Mouse (Mus musculus): Measurements from ENCODE around the gene 1700049E17Rik2. TPM values are rescaled to one million over a fixed set of nuclear protein-coding genes. Genes with fewer than 3 reads are reported as not detected.
"Not testable (repeated sequence)": the region's sequence is repeated elsewhere in the genome, so short reads cannot be mapped to it uniquely, and the experiment has no call there.

Gene 1700049E17Rik2
- polyA plus RNA-seq (2015; fragmentation: Nextera tagmentation; extraction: Ambion mirVana), result not detected in 2 replicates

DNA sequence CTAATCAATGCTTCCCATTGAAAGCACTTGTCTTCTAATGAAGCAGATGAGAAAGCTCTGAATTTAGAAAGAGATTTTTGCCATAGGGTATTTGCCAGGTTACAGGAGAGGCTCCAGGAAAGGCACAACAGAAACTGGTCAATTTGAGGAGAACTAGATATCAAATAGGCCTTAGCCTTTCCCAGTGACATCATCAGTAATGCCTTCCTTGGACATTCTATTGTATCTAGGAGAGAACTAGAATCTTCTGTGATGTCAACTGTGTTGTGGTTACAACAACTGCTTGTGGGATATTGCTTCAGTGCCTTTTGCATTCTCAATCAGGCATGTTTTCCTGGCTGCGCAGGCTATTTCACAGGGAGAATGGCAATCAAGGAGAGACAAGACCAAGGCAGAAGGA lies at the start of gene 1700049E17Rik2:
1700049E17Rik2 (plus strand) TSS at position 301 of the 400 bp plus-strand sequence.
- whole genome bisulfite sequencing, result no CpG with 5 or more reads among the region's 1 CpGs
- H3K4me1 ChIP-seq (replicated peaks); H3K9ac ChIP-seq; H3K27me3 ChIP-seq (replicated peaks); H3K27ac ChIP-seq; H3K36me3 ChIP-seq; ATAC-seq; H3K9me3 ChIP-seq; H3K4me3 ChIP-seq (replicated peaks); H3K4me2 ChIP-seq (replicated peaks): not testable (repeated sequence)

DNA sequence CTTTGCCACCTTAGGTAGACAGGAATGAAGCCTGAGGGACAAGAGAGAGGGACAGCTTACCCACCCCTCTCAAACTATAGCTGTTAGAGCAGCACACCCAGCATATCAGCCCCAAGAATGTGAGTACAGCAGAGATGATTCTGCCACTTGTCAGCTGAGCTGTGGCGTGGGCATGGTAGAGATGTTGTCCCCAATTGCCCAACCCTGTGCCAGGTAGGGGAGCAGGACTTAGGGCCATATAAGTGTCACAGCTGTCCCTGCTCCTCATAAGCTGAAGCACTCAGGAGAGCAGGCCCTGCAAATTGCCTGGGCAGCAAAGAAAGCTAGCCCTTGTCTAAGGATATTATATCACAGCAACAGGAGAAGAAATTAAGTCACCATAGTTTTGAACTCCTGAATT lies 48.3 kb upstream of the 1700049E17Rik2 start:
- not testable (repeated sequence) for H3K36me3 ChIP-seq; H3K4me2 ChIP-seq (replicated peaks); H3K4me1 ChIP-seq (replicated peaks); H3K9me3 ChIP-seq; H3K4me3 ChIP-seq (replicated peaks); H3K27me3 ChIP-seq (replicated peaks); H3K9ac ChIP-seq; ATAC-seq; H3K27ac ChIP-seq
- 88% methylated on average over 1 of the region's 1 CpGs for WGBS

DNA sequence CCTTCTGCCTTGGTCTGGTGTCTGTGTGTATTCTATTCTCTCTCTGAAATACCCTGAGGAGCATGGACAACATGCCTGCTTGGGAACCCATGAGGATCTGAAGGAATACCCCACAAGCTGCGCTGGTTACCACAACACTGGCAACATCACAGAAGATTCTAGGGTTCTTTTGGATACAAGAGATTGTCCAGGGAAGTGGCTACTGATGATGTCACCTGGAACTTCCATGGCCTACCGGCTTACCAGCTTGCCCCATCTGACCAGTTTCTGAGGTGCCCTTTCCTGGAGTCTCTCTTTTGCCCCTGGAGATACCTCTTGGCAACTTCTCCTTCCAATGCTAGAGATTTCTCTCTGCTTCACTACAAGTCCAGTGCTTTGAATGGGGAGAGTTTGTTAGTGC lies 17.5 kb upstream of the 1700049E17Rik2 start, which contains the start of gene Gm7970:
Gm7970 (minus strand) TSS at position 101 of the 400 bp plus-strand sequence.
- H3K4me1 ChIP-seq (replicated peaks); H3K27me3 ChIP-seq (replicated peaks); H3K36me3 ChIP-seq; H3K4me2 ChIP-seq (replicated peaks); H3K9me3 ChIP-seq; ATAC-seq; H3K9ac ChIP-seq; H3K4me3 ChIP-seq (replicated peaks); H3K27ac ChIP-seq: not testable (repeated sequence)
- no CpG with 5 or more reads among the region's 2 CpGs for WGBS

DNA sequence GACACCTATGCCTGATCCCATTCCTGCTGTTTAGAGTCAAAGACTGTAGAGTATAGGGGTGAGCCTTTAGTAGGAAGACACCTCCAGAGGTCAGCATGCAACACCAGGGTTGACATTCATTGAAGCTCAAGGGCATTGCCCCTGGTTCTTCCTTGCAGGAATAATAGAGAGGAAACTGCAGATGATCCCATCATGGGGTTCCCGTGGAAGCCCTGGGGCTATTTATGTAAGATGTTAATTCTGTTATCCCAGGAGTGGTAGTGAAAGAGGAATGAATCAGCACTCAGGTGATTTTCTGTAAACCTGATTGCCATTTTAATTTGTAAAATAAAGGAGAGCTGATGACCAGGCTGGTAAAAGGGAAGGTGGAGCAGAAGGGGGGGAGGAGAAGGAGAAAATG lies 13.3 kb downstream of the 1700049E17Rik2 start:
- not testable (repeated sequence) for H3K4me3 ChIP-seq (replicated peaks); ATAC-seq
- WGBS, result 74% methylated on average over 1 of the region's 1 CpGs

DNA sequence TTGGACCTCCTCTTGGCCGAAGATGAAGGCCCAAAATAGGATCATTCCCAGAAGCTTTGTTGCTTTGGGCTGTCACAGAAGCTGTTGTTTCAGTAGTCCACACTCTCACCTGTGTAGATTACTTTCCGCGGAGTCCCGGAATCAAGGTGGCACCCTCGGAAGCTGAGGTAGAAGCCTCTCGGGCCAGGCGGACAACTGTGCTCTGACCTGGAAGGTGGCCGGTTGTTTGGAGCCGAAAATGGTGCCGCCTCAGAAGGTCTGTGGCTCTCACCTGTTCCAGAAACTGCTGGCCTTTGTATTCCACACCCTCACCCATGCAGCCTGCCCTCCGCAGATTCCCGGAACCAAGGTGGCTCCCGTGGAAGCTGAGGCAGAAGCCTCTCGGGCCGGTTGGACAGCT lies 27.9 kb downstream of the 1700049E17Rik2 start:
- H3K4me3 ChIP-seq (replicated peaks); H3K4me1 ChIP-seq (replicated peaks): not testable (repeated sequence)
- 92% methylated on average over 15 of the region's 15 CpGs for WGBS

More for the DNA sequence above, 13.3 kb downstream of the 1700049E17Rik2 start:
- H3K4me1 ChIP-seq (replicated peaks); H3K36me3 ChIP-seq; H3K4me2 ChIP-seq (replicated peaks); H3K27ac ChIP-seq; H3K9ac ChIP-seq; H3K9me3 ChIP-seq; H3K27me3 ChIP-seq (replicated peaks): not testable (repeated sequence)

DNA sequence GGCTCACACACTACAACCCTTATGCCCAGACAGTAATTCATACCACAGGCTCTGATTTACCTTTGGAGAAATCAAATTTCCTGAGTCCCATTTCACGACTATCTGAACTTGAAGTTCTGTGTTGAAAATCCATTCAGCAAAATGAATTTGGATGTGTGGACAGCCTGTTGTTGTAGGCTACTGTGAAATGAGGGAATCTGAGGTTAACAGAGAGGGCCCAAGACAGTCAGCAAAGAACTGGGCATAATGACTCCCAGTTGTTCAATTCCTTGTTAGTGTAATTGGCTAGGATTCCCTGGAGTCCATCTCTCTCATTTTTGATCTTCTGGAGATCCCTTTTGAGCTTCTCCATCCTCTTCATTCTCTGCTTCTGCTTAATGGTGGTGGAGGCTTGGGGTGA lies 37.7 kb downstream of the 1700049E17Rik2 start:
- WGBS, result 85% methylated on average over 1 of the region's 1 CpGs
- not testable (repeated sequence) for ATAC-seq; H3K4me1 ChIP-seq (replicated peaks); H3K4me3 ChIP-seq (replicated peaks); H3K27me3 ChIP-seq (replicated peaks); H3K9me3 ChIP-seq; H3K36me3 ChIP-seq; H3K27ac ChIP-seq; H3K9ac ChIP-seq; H3K4me2 ChIP-seq (replicated peaks)

More for the DNA sequence above, 27.9 kb downstream of the 1700049E17Rik2 start:
- not testable (repeated sequence) for H3K9ac ChIP-seq; ATAC-seq; H3K27ac ChIP-seq; H3K27me3 ChIP-seq (replicated peaks); H3K36me3 ChIP-seq; H3K4me2 ChIP-seq (replicated peaks); H3K9me3 ChIP-seq

DNA sequence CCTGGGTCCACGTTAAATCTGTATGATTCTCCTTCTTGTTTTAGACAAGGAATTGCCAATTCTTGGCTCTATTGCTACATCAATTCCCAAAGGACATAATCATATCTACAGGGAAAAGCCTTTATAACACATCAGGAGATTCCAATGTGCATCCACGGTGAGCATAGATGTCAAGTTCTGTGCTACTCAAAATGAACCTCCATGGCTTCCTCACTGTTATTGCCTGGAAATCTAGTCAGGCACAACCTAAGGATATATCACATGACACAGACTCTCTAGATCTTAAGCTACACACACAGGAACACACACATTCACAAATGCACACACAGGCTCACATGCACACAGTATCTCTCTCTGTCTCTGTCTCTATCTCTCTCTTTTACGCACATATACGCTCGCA lies 49.5 kb downstream of the 1700049E17Rik2 start:
- H3K4me3 ChIP-seq (replicated peaks); H3K27me3 ChIP-seq (replicated peaks); H3K9me3 ChIP-seq; H3K9ac ChIP-seq; H3K36me3 ChIP-seq; H3K27ac ChIP-seq; ATAC-seq; H3K4me1 ChIP-seq (replicated peaks); H3K4me2 ChIP-seq (replicated peaks): not testable (repeated sequence)
- WGBS, result 99% methylated on average over 4 of the region's 5 CpGs

DNA sequence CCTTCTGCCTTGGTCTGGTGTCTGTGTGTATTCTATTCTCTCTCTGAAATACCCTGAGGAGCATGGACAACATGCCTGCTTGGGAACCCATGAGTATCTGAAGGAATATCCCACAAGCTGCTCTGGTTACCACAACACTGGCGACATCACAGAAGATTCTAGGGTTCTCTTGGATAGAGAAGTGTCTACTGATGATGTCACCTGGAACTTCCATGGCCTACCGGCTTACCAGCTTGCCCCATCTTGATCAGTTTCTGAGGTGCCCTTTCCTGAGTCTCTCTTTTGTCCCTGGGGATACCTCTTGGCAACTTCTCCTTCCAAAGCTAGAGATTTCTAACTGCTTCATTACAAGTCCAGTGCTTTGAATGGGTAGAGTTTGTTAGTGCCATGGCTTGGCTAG lies 51.5 kb downstream of the 1700049E17Rik2 start, which contains the start of gene Gm3072:
Gm3072 (minus strand) TSS at position 101 of the 400 bp plus-strand sequence.
- not testable (repeated sequence) for H3K4me3 ChIP-seq (replicated peaks); ATAC-seq; H3K4me2 ChIP-seq (replicated peaks); H3K9ac ChIP-seq; H3K36me3 ChIP-seq; H3K27me3 ChIP-seq (replicated peaks); H3K4me1 ChIP-seq (replicated peaks); H3K27ac ChIP-seq; H3K9me3 ChIP-seq
- WGBS, result 77% methylated on average over 1 of the region's 2 CpGs

DNA sequence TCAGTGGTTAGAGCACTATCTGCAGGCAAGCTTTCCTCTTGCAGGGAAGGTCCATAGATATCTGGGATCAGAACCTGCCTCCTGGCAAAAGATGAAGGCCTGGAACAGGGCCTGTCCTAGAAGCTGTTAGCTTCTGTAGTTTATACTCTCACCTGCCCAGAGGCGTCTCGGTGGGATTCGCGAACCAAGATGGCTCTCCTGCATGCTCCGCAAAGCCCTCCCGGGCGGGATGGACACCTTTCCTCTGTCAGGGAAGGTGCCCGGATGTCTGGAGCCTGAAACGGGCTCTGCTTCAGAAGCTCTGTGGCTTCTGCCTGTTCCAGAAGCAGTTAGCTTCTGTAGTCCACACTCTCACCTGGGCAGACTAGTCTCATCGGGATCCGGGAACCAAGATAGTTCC lies 57.1 kb downstream of the 1700049E17Rik2 start:
- not testable (repeated sequence) for H3K4me3 ChIP-seq (replicated peaks); H3K27me3 ChIP-seq (replicated peaks); H3K36me3 ChIP-seq; H3K9ac ChIP-seq; H3K27ac ChIP-seq; H3K9me3 ChIP-seq; H3K4me2 ChIP-seq (replicated peaks); ATAC-seq; H3K4me1 ChIP-seq (replicated peaks)
- WGBS, result 92% methylated on average over 9 of the region's 11 CpGs

Other genes starting within 250 kb of the 1700049E17Rik2 start
- not detected in 2 replicates for gene Gm5798, start 224.6 kb upstream of the 1700049E17Rik2 start, polyA plus RNA-seq (2015; fragmentation: Nextera tagmentation; extraction: Ambion mirVana)
- not detected in 2 replicates for gene Gm7945, start 186.8 kb upstream of the 1700049E17Rik2 start, polyA plus RNA-seq (2015; fragmentation: Nextera tagmentation; extraction: Ambion mirVana)
- gene Gm6482, start 164.9 kb upstream of the 1700049E17Rik2 start, polyA plus RNA-seq (2015; fragmentation: Nextera tagmentation; extraction: Ambion mirVana), result not detected in 2 replicates
- not detected in 2 replicates for gene Gm7954, start 119.7 kb upstream of the 1700049E17Rik2 start, polyA plus RNA-seq (2015; fragmentation: Nextera tagmentation; extraction: Ambion mirVana)
- not detected in 2 replicates for gene Gm3486, start 83.7 kb upstream of the 1700049E17Rik2 start, polyA plus RNA-seq (2015; fragmentation: Nextera tagmentation; extraction: Ambion mirVana)
- not detected in 2 replicates for gene Gm7970, start 17.6 kb upstream of the 1700049E17Rik2 start, polyA plus RNA-seq (2015; fragmentation: Nextera tagmentation; extraction: Ambion mirVana)
- not detected in 2 replicates for gene Gm3072, start 51.4 kb downstream of the 1700049E17Rik2 start, polyA plus RNA-seq (2015; fragmentation: Nextera tagmentation; extraction: Ambion mirVana)
- gene Gm3676, start 73.3 kb downstream of the 1700049E17Rik2 start, polyA plus RNA-seq (2015; fragmentation: Nextera tagmentation; extraction: Ambion mirVana), result not detected in 2 replicates
- gene Gm8068, start 128.7 kb downstream of the 1700049E17Rik2 start, polyA plus RNA-seq (2015; fragmentation: Nextera tagmentation; extraction: Ambion mirVana), result not detected in 2 replicates
- not detected in 2 replicates for gene Gm7929, start 177.4 kb downstream of the 1700049E17Rik2 start, polyA plus RNA-seq (2015; fragmentation: Nextera tagmentation; extraction: Ambion mirVana)
- gene Gm47189, start 199.2 kb downstream of the 1700049E17Rik2 start, polyA plus RNA-seq (2015; fragmentation: Nextera tagmentation; extraction: Ambion mirVana), result not detected in 2 replicates

Measured in intestine, embryonic 15.5 days (tissue).